Mouse (Mus musculus) embryonic fibroblast, embryonic 13.5 days (primary cell): ENCODE data around the gene Hsph1.

ENCODE experiments used
- CTCF ChIP-seq: IDR thresholded peaks from 2 replicates; pipeline ENCODE4 v1.5.1; 2011; ENCODE audit warnings: mild to moderate bottlenecking, control low read depth, low read length, moderate library complexity, borderline replicate concordance; ENCODE audit not compliant: insufficient read depth
- POLR2A ChIP-seq: IDR thresholded peaks from 2 replicates; pipeline ENCODE4 v1.6.1; 2011; ENCODE audit warnings: low read depth, mild to moderate bottlenecking, control low read depth, low read length, moderate library complexity

DNA sequence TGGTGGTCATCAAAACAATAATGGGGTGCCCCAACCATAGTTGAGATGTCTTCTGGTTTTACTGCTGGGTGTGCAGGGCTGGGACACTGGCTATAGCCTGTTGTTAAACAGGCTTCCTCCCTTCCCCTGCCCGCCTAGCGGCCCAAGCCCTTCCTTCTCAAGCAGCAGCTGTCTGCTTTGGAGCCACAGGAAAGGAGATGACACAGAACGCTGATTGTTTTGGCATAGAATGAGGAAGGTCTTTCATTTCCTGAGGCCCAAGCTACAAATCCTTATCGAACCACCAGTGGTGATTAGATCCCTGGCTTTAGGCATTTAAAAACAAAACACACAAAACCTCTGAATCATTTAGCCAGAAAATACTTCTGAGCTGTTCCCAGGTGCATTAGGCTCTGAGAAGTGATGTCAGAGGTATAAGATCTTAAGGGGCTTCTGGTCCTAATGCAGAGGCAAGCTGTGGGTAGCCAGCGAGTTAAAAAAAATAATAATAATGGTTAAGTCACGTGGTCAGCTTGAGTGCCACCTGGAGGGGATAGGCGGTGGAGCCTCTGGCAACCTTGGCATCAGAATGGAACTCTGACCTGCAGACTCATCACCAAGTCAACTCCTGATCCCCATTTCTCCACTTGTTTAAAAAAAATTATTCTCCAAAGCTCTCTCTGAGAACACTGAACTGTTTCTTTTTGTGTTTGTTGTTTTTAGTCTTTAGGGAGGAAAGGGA is 47.2 kb downstream of the Hsph1 start:
- TF ChIP-seq POLR2A (no peak), CTCF (no peak)
